Mouse (Mus musculus) cerebellum, adult 2 months (tissue): ENCODE results near the gene Sec11a.

ENCODE experiments used
- CTCF ChIP-seq: fragments of 200-500 bp; IDR thresholded peaks from 2 replicates; pipeline ENCODE4 v1.5.1; 2011; ENCODE audit warnings: low read depth, mild to moderate bottlenecking, control low read depth, low read length, moderate library complexity, borderline replicate concordance; ENCODE audit not compliant: insufficient read depth
- POLR2A ChIP-seq: fragments of 200-500 bp; IDR thresholded peaks from 2 replicates; pipeline ENCODE4 v1.6.1; 2011; ENCODE audit warnings: low read length, control low read depth, borderline replicate concordance; ENCODE audit not compliant: insufficient read depth

GRCm38 (mm10) chr7:80972082-80972481 is 24.5 kb upstream of the Sec11a start:
- TF ChIP-seq POLR2A (no peak), CTCF (no peak)
